Mouse (Mus musculus): ENCODE measurements around the gene Tanc1. TPM values are rescaled to one million over a fixed set of nuclear protein-coding genes. Genes with fewer than 3 reads are reported as not detected.

Gene Tanc1
- polyA plus RNA-seq, 1 experiment: 7.2 TPM

DNA sequence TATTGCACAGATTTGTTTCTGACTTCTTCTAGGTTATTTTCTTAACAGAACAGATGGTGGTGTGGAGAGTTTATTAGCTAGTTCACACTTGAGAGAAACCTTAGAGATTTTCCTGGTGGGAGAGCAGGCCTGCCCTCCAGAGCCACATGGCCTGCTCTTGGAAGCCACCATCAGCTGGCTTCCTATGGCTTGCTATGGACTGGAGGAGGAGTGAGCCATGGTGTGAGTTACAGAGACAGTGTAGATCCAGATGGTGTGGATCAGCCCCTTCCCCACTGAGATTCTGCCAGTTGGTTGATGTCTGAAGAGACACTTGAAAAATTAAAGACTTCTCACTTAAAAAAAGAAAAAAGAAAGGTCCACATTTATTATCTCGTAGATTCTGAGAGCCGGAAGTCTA lies 209.2 kb downstream of the Tanc1 start:
- DNase-seq (ENCODE audit: low read depth): no peak
- TF ChIP-seq CTCF (IDR thresholded peaks at IDR 0.05; ENCODE audit: borderline replicate concordance, extremely low read depth, insufficient read depth, insufficient read length): no peak
- no peak for TF ChIP-seq POLR2A (IDR thresholded peaks at IDR 0.05; ENCODE audit: borderline replicate concordance, extremely low read depth, insufficient read depth, insufficient read length, poor library complexity, severe bottlenecking)

DNA sequence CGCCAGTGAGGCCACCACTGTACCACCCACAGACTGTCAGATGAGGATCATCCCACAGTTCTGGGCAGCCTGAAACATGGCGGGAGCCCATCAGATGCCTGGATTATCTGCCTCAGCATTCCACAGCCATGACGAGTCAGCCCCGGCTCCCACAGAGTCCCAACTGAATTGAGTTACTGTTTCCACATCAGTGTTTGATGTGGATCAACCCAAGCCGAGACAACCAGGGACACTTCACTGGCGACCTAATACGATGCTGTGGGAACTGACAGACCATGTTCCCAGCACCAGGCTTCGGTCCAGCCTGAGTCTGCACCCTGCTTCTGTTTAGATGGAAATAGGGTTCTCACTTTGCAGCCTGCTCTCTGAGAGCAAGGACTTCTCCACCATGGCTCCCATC lies 212.4 kb downstream of the Tanc1 start:
- no peak for DNase-seq (ENCODE audit: low read depth)
- TF ChIP-seq CTCF (IDR thresholded peaks at IDR 0.05; ENCODE audit: borderline replicate concordance, extremely low read depth, insufficient read depth, insufficient read length) (no peak), POLR2A (IDR thresholded peaks at IDR 0.05; ENCODE audit: borderline replicate concordance, extremely low read depth, insufficient read depth, insufficient read length, poor library complexity, severe bottlenecking) (no peak)

DNA sequence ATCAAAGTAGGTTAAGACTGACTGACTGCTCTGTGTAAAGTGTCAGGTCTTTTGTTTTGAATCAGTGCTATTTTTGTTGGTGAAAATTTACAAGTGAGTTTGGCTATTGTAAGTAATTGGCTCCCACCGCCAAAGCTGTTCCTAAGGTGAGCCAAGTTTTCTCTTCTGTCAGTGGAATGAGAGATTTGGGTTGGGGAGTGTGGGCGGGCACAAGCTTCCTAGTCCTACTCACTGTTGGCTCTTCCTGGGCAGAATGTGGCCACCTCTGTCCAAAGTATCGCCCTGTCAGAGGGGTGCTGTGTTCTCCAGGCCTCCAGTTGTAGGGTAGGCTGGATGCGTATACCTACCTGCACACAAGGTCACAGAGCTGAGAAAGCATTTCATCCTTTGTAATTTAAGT lies 213.5 kb downstream of the Tanc1 start:
- TF ChIP-seq POLR2A (IDR thresholded peaks at IDR 0.05; ENCODE audit: borderline replicate concordance, extremely low read depth, insufficient read depth, insufficient read length, poor library complexity, severe bottlenecking) (no peak), CTCF (IDR thresholded peaks at IDR 0.05; ENCODE audit: borderline replicate concordance, extremely low read depth, insufficient read depth, insufficient read length) (no peak)
- no peak for DNase-seq (ENCODE audit: low read depth)

DNA sequence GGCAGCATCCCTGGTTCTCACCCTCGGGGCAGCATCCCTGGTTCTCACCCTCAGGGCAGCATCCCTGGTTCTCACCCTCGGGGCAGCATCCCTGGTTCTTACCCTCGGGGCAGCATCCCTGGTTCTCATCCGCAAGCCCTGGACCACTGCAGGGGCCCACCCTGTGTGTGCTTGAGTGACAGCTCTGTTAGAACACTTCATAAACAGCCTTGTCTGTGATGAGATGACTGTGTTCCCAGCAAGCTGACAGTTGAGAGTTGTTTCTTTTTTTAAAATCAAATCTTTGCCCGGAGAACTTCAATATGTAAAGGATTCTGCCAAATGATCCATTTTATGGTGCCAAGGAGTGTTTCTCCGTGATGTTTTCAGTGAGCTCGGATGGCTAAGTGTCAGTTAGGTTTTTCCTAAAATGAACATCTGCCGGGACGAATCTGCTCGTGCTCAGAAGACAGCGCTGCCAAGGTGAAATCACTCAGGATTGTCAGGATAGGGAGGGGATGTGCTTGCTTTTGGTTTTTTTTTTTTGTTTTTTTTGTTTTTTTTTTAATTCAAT lies 216.3 kb downstream of the Tanc1 start:
- peak; percentile 50 for DNase-seq (ENCODE audit: low read depth)

DNA sequence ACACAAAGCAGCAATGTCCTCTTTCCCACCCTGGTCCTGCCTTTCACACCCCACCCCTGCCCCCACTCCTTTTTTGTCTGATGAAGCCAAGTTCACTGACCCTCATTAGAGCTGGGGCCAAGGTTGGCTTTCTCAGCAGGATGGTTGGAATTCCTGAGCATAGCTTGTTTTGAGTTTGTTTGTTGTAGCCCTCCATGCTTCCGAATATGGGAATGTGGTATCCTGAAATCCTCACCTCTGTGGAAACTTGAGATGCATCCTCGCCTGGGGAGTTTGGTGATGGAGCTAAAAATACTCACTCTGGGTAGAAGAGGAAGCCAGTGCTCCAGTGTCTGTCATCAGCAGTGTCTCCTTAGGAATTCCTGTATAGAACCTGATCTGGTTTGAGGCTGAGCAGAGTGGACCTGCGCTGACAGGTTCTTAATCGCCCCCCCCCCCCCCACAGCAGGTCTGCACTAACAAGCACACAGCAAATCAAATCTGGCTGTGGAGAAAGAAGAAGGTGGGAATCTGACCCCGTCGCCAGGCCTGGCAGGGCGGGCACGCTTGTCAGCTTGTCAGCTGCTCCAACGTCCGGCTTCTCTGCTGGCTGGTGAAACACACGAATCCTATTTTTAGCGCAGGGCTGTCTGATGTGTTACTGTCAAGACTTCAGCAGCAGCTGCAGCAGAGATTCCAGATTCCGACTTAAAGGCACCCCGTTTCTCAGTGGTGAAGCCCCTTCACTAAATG lies 217.1 kb downstream of the Tanc1 start:
- TF ChIP-seq POLR2A (IDR thresholded peaks at IDR 0.05; ENCODE audit: borderline replicate concordance, extremely low read depth, insufficient read depth, insufficient read length, poor library complexity, severe bottlenecking) (no peak), CTCF (IDR thresholded peaks at IDR 0.05; ENCODE audit: borderline replicate concordance, extremely low read depth, insufficient read depth, insufficient read length) (no peak)
- DNase-seq (ENCODE audit: low read depth): peak; percentile 81

More for the DNA sequence above, 216.3 kb downstream of the Tanc1 start:
- no peak for TF ChIP-seq POLR2A (IDR thresholded peaks at IDR 0.05; ENCODE audit: borderline replicate concordance, extremely low read depth, insufficient read depth, insufficient read length, poor library complexity, severe bottlenecking)

DNA sequence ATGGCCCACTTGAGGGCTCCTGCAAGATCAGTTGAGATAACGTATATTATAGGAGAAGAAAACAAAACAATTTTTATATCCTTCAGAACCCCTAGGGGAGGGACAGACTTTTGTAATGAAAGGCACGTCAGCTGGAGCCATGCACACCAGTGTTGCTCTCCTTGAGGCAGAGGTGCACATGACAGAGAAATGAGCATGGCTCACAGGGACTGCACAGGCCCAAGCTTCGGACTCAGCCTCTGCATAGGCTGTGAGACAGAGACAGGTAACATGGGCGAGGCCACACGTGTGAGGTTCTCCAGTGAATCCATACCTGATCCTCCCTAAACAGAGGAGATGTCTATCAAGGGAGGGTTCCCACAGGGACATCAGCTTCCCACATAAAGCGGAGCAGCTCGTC lies 217.9 kb downstream of the Tanc1 start:
- no peak for TF ChIP-seq POLR2A (IDR thresholded peaks at IDR 0.05; ENCODE audit: borderline replicate concordance, extremely low read depth, insufficient read depth, insufficient read length, poor library complexity, severe bottlenecking)
- no peak for TF ChIP-seq CTCF (IDR thresholded peaks at IDR 0.05; ENCODE audit: borderline replicate concordance, extremely low read depth, insufficient read depth, insufficient read length)
- DNase-seq (ENCODE audit: low read depth): no peak

- peak; percentile 74 for DNase-seq (ENCODE audit: low read depth)
- no peak for TF ChIP-seq POLR2A (IDR thresholded peaks at IDR 0.05; ENCODE audit: borderline replicate concordance, extremely low read depth, insufficient read depth, insufficient read length, poor library complexity, severe bottlenecking)
- TF ChIP-seq CTCF (IDR thresholded peaks at IDR 0.05; ENCODE audit: borderline replicate concordance, extremely low read depth, insufficient read depth, insufficient read length): peak; percentile 34; the same call in 1 of the 2 replicates
Observed at GRCm38 (mm10) chr2:59830151-59830550, 218.3 kb downstream of the Tanc1 start.

GRCm38 (mm10) chr2:59830940-59831339 lies 219.1 kb downstream of the Tanc1 start:
- no peak for TF ChIP-seq CTCF (IDR thresholded peaks at IDR 0.05; ENCODE audit: borderline replicate concordance, extremely low read depth, insufficient read depth, insufficient read length)
- TF ChIP-seq POLR2A (IDR thresholded peaks at IDR 0.05; ENCODE audit: borderline replicate concordance, extremely low read depth, insufficient read depth, insufficient read length, poor library complexity, severe bottlenecking): no peak

GRCm38 (mm10) chr2:59831831-59832230 lies 220.0 kb downstream of the Tanc1 start:
- DNase-seq (ENCODE audit: low read depth): no peak
- TF ChIP-seq CTCF (IDR thresholded peaks at IDR 0.05; ENCODE audit: borderline replicate concordance, extremely low read depth, insufficient read depth, insufficient read length) (no peak), POLR2A (IDR thresholded peaks at IDR 0.05; ENCODE audit: borderline replicate concordance, extremely low read depth, insufficient read depth, insufficient read length, poor library complexity, severe bottlenecking) (no peak)

More at GRCm38 (mm10) chr2:59830940-59831339, 219.1 kb downstream of the Tanc1 start:
- no peak for DNase-seq (ENCODE audit: low read depth)

GRCm38 (mm10) chr2:59838825-59839224 lies 227.0 kb downstream of the Tanc1 start:
- TF ChIP-seq POLR2A (IDR thresholded peaks at IDR 0.05; ENCODE audit: borderline replicate concordance, extremely low read depth, insufficient read depth, insufficient read length, poor library complexity, severe bottlenecking) (no peak), CTCF (IDR thresholded peaks at IDR 0.05; ENCODE audit: borderline replicate concordance, extremely low read depth, insufficient read depth, insufficient read length) (no peak)
- DNase-seq (ENCODE audit: low read depth): no peak

DNA sequence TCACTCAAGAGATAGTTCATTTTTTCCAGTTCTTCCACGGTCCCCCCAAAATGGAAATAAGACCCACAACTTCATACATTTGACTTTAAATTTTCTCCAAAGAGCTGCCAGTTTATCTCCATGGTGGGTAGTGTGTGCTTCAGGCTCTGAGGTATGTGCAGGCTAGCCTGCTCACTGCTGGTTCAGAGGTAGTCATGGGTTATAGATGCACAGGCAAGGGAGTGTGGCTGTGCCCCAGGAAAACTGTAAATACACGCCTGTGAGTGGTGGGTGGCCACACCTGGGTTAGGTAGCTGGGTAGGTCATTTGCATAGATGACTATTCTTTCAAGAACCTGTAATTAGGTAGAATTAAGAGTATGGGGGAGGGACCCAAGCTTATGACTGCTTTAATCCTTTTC lies 227.9 kb downstream of the Tanc1 start:
- TF ChIP-seq POLR2A (IDR thresholded peaks at IDR 0.05; ENCODE audit: borderline replicate concordance, extremely low read depth, insufficient read depth, insufficient read length, poor library complexity, severe bottlenecking): no peak
- no peak for TF ChIP-seq CTCF (IDR thresholded peaks at IDR 0.05; ENCODE audit: borderline replicate concordance, extremely low read depth, insufficient read depth, insufficient read length)
- peak; percentile 40 for DNase-seq (ENCODE audit: low read depth)

- TF ChIP-seq CTCF (IDR thresholded peaks at IDR 0.05; ENCODE audit: borderline replicate concordance, extremely low read depth, insufficient read depth, insufficient read length): no peak
- no peak for TF ChIP-seq POLR2A (IDR thresholded peaks at IDR 0.05; ENCODE audit: borderline replicate concordance, extremely low read depth, insufficient read depth, insufficient read length, poor library complexity, severe bottlenecking)
- peak; percentile 78 for DNase-seq (ENCODE audit: low read depth)
Observed at GRCm38 (mm10) chr2:59840191-59840590, 228.3 kb downstream of the Tanc1 start.

All from brain, embryonic 14.5 days (tissue).